Mouse (Mus musculus) cortical plate, adult 2 months (tissue): ENCODE data around the gene Laptm4a.

Experiments
- CTCF ChIP-seq: fragments of 200-500 bp; IDR thresholded peaks from 2 replicates; pipeline ENCODE4 v1.5.1; 2011; ENCODE audit warnings: mild to moderate bottlenecking, control low read depth, low read length; ENCODE audit not compliant: insufficient read depth; ENCODE audit errors: extremely low read depth
- POLR2A ChIP-seq: fragments of 200-500 bp; IDR thresholded peaks from 2 replicates; pipeline ENCODE4 v1.6.1; 2011; ENCODE audit warnings: mild to moderate bottlenecking, low read length, control low read depth; ENCODE audit not compliant: insufficient read depth; ENCODE audit errors: extremely low read depth

GRCm38 (mm10) chr12:8916378-8916777 is 5.1 kb upstream of the Laptm4a start:
- TF ChIP-seq CTCF: no peak
- TF ChIP-seq POLR2A: no peak
